Mouse (Mus musculus) embryonic facial prominence, embryonic 14.5 days (tissue): ENCODE measurements at regions not wholly inside any gene's neighbourhood (a gene's known extent, or its start where the extent isn't known, plus 50 kb on each side); places are given as distances from the start of the nearest gene placed in this dataset.
"Not testable (repeated sequence)": the region's sequence is repeated elsewhere in the genome, so short reads cannot be mapped to it uniquely, and the experiment has no call there.

ENCODE experiments used
- ATAC-seq: fragments of 200-750 bp; cut with Nextera tagmentation; 2 replicates; pipeline ENCODE4 v1.8.0; 2017; ENCODE audit warnings: low read depth, moderate number of reproducible peaks, moderate TSS enrichment
- DNase-seq: peaks from one replicate; pipeline ENCODE4 v3.0.0-alpha.2; 2015; ENCODE audit warnings: low spot score
- H3K27ac ChIP-seq: fragments of 300-500 bp; sonication (generic); replicated peaks from 2 replicates; pipeline ENCODE4 v1.5.1; 2014; ENCODE audit warnings: low read depth, mild to moderate bottlenecking, low read length, moderate library complexity
- H3K27me3 ChIP-seq: fragments of 300-500 bp; sonication (generic); replicated peaks from 2 replicates; pipeline ENCODE4 v1.6.1; 2014; ENCODE audit warnings: low read length; ENCODE audit not compliant: control insufficient read depth, insufficient read depth
- H3K36me3 ChIP-seq: fragments of 300-500 bp; sonication (generic); 2 replicates; pipeline ENCODE4 v1.6.1; 2014; ENCODE audit warnings: low read length, mixed read lengths; ENCODE audit not compliant: control insufficient read depth, insufficient read depth
- H3K4me1 ChIP-seq: fragments of 300-500 bp; sonication (generic); 2 replicates; pipeline ENCODE4 v1.6.1; 2014; ENCODE audit warnings: antibody characterized with exemption, low read length; ENCODE audit not compliant: control insufficient read depth, insufficient read depth
- H3K4me2 ChIP-seq: fragments of 300-500 bp; sonication (generic); 2 replicates; pipeline ENCODE4 v1.6.1; 2014; ENCODE audit warnings: low read depth, mild to moderate bottlenecking, low read length, moderate library complexity, mixed read lengths
- H3K4me3 ChIP-seq: fragments of 300-500 bp; sonication (generic); 2 replicates; pipeline ENCODE4 v1.5.1; 2014; ENCODE audit warnings: low read depth, mild to moderate bottlenecking, low read length
- H3K9ac ChIP-seq: fragments of 300-500 bp; sonication (generic); 2 replicates; pipeline ENCODE4 v1.6.1; 2014; ENCODE audit warnings: low read depth, mild to moderate bottlenecking, low read length, moderate library complexity, mixed read lengths
- H3K9me3 ChIP-seq: fragments of 300-500 bp; sonication (generic); 2 replicates; pipeline ENCODE4 v1.6.1; 2016; ENCODE audit warnings: low read length; ENCODE audit not compliant: control insufficient read depth
- WGBS: fragments of 180-500 bp; shearing (Covaris S2); extraction: QIAGEN DNeasy Blood & Tissue Kit; methylation state at CpG from one replicate; pipeline ENCODE4 v1.1.7; 2014; 5-methylcytosine and 5-hydroxymethylcytosine counted together

DNA sequence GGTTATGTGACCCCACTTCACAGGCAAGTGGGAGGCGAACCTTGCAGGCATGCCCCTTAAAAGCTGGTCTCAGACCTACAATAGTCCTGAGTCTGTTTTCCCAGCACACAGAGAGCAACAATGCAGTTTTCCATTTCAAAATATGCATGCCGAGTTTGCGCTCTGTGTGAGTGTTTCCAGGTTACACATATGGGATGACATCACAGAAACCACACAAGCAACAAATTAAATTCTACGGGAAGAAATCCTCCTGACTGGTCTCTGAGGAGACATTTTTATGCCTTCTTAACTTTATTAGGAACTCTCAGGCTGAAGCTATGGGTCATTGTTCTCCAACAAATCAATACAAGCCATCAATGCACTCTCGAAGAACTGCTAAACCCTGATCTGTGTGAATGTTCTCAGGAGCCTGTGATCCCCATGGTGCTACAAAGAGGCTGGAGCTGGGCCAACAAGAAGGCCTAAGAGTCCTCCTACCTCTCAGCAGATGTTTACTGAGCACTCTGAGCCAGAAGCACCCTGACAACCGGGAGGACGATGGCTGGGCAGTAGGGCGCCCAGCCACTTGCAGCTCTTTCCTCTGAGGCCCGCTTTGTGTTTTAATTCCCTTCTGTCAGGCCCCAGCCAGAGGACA lies 458.3 kb upstream of the Nrxn1 start:
- H3K27ac ChIP-seq, H3K4me3 ChIP-seq, DNase-seq, H3K9me3 ChIP-seq, H3K9ac ChIP-seq, H3K27me3 ChIP-seq, H3K4me2 ChIP-seq, H3K4me1 ChIP-seq, H3K36me3 ChIP-seq: not testable (repeated sequence)
- peak; percentile 57; the same call in 1 of the 2 replicates for ATAC-seq
- WGBS, result 75% methylated on average over 5 of the region's 9 CpGs

GRCm38 (mm10) chr17:91531488-91531887 lies 438.6 kb upstream of the Nrxn1 start:
- Histone ChIP-seq H3K27ac (no peak overlapping the region), H3K9ac (no peak overlapping the region), H3K27me3 (no peaks in the 10 kb centered on the region), H3K4me2 (no peak overlapping the region), H3K9me3 (no peaks in the 10 kb centered on the region), H3K4me1 (no peaks in the 10 kb centered on the region), H3K36me3 (no peaks in the 10 kb centered on the region), H3K4me3 (no peak overlapping the region)
- no peak for ATAC-seq
- 67% methylated on average over 1 of the region's 1 CpGs for WGBS
- DNase-seq, result no peak

DNA sequence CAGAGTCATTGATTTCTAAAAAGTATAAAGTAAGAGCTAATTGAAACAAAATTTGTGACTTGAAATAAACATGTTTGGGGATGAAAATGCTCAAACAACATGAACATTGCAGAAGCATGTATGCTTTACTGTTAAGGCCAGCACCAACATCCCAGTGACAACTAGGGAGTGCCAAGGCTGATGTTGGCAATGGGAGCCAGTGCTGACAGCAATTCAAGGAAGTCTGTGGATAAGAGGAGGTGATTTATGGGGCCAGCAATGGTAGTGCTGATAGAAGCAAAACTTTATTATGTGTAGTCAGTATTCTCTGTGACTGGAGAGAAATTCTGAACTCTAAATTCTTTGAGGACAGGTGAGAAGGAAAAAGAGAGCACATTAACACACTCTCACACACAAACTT lies 424.4 kb upstream of the Nrxn1 start:
- H3K27me3 ChIP-seq, result no peaks in the 10 kb centered on the region
- DNase-seq (no peak), ATAC-seq (no peak)
- H3K4me3 ChIP-seq, result no peak overlapping the region
- no peak overlapping the region for H3K4me2 ChIP-seq
- no peaks in the 10 kb centered on the region for H3K4me1 ChIP-seq
- H3K36me3 ChIP-seq, result no peaks in the 10 kb centered on the region
- no peaks in the 10 kb centered on the region for H3K9me3 ChIP-seq
- no peak overlapping the region for H3K27ac ChIP-seq
- no peak overlapping the region for H3K9ac ChIP-seq
